Mouse (Mus musculus): Measurements from ENCODE around the gene Exoc6. TPM values are rescaled to one million over a fixed set of nuclear protein-coding genes. Genes with fewer than 3 reads are reported as not detected.

Gene Exoc6
- polyA plus RNA-seq, 1 experiment from 2014 or later: 12.6 TPM

GRCm38 (mm10) chr19:37715980-37716379 lies 165.8 kb downstream of the Exoc6 start:
- H3K27me3 ChIP-seq (ENCODE audit: control insufficient read depth, insufficient read depth, low read length): no peaks in the 10 kb centered on the region
- no peaks in the 10 kb centered on the region for H3K9me3 ChIP-seq (ENCODE audit: control insufficient read depth, low read length)
- no peaks in the 10 kb centered on the region for H3K36me3 ChIP-seq (ENCODE audit: control insufficient read depth, insufficient read depth, low read length)
- H3K27ac ChIP-seq (ENCODE audit: low read depth, low read length): no peak overlapping the region
- H3K9ac ChIP-seq (ENCODE audit: low read length): no peak overlapping the region
- DNase-seq (ENCODE audit: low spot score) (no peak), ATAC-seq (ENCODE audit: insufficient read depth, low FRiP score, low TSS enrichment) (no peak)
- 75% methylated on average over 1 of the region's 1 CpGs for WGBS
- H3K4me2 ChIP-seq (ENCODE audit: low read depth): no peak overlapping the region
- no peaks in the 10 kb centered on the region for H3K4me1 ChIP-seq (ENCODE audit: control insufficient read depth, insufficient read depth, low read length)
- no peak overlapping the region for H3K4me3 ChIP-seq (ENCODE audit: low read depth, low read length)

- no peak overlapping the region for H3K4me3 ChIP-seq (ENCODE audit: low read depth, low read length)
- H3K27me3 ChIP-seq (ENCODE audit: control insufficient read depth, insufficient read depth, low read length): no peaks in the 10 kb centered on the region
- WGBS: 88% methylated on average over 12 of the region's 12 CpGs
- DNase-seq (ENCODE audit: low spot score) (no peak), ATAC-seq (ENCODE audit: insufficient read depth, low FRiP score, low TSS enrichment) (no peak)
- H3K4me2 ChIP-seq (ENCODE audit: low read depth): no peak overlapping the region
- H3K9me3 ChIP-seq (ENCODE audit: control insufficient read depth, low read length): no peaks in the 10 kb centered on the region
- no peak overlapping the region for H3K9ac ChIP-seq (ENCODE audit: low read length)
- no peaks in the 10 kb centered on the region for H3K4me1 ChIP-seq (ENCODE audit: control insufficient read depth, insufficient read depth, low read length)
- H3K27ac ChIP-seq (ENCODE audit: low read depth, low read length): no peak overlapping the region
- no peaks in the 10 kb centered on the region for H3K36me3 ChIP-seq (ENCODE audit: control insufficient read depth, insufficient read depth, low read length)
These were observed 166.4 kb downstream of the Exoc6 start for GRCm38 (mm10) chr19:37716524-37717175.

DNA sequence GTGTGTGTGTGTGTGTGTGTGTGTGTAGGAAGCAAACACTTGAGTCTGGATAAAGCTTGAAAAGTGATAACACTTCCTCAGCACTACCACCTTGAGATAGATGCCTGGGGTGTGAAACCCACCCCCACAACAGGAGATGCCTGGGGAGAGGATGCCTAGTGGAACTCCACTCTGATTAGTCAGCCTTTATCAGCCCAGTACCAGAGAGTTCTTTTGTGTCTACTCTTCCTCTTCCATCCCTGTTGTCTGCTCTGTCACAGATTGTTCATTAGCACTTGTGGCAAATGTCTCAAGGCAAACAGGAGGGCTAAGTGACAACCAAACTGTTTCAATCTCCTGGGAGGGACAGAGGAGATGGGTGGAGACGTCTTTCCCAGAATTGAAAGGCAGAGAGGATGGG lies 168.9 kb downstream of the Exoc6 start:
- WGBS: 33% methylated on average over 1 of the region's 1 CpGs
- Histone ChIP-seq H3K36me3 (ENCODE audit: control insufficient read depth, insufficient read depth, low read length) (no peaks in the 10 kb centered on the region), H3K4me3 (ENCODE audit: low read depth, low read length) (no peak overlapping the region), H3K9ac (ENCODE audit: low read length) (no peak overlapping the region), H3K27ac (ENCODE audit: low read depth, low read length) (no peak overlapping the region), H3K4me2 (ENCODE audit: low read depth) (no peak overlapping the region), H3K4me1 (ENCODE audit: control insufficient read depth, insufficient read depth, low read length) (no peaks in the 10 kb centered on the region), H3K9me3 (ENCODE audit: control insufficient read depth, low read length) (no peaks in the 10 kb centered on the region), H3K27me3 (ENCODE audit: control insufficient read depth, insufficient read depth, low read length) (no peaks in the 10 kb centered on the region)
- DNase-seq (ENCODE audit: low spot score) (no peak), ATAC-seq (ENCODE audit: insufficient read depth, low FRiP score, low TSS enrichment) (no peak)

- Histone ChIP-seq H3K4me2 (ENCODE audit: low read depth) (no peak overlapping the region), H3K4me3 (ENCODE audit: low read depth, low read length) (no peak overlapping the region), H3K27me3 (ENCODE audit: control insufficient read depth, insufficient read depth, low read length) (no peaks in the 10 kb centered on the region), H3K9me3 (ENCODE audit: control insufficient read depth, low read length) (no peaks in the 10 kb centered on the region), H3K4me1 (ENCODE audit: control insufficient read depth, insufficient read depth, low read length) (no peaks in the 10 kb centered on the region), H3K27ac (ENCODE audit: low read depth, low read length) (no peak overlapping the region), H3K36me3 (ENCODE audit: control insufficient read depth, insufficient read depth, low read length) (no peaks in the 10 kb centered on the region), H3K9ac (ENCODE audit: low read length) (no peak overlapping the region)
- 96% methylated on average over 5 of the region's 5 CpGs for WGBS
- ATAC-seq (ENCODE audit: insufficient read depth, low FRiP score, low TSS enrichment) (no peak), DNase-seq (ENCODE audit: low spot score) (no peak)
These were observed 174.4 kb downstream of the Exoc6 start for GRCm38 (mm10) chr19:37724591-37724990.

- no peak for DNase-seq (ENCODE audit: low spot score)
- Histone ChIP-seq H3K9me3 (ENCODE audit: control insufficient read depth, low read length) (no peaks in the 10 kb centered on the region), H3K9ac (ENCODE audit: low read length) (no peak overlapping the region), H3K27me3 (ENCODE audit: control insufficient read depth, insufficient read depth, low read length) (no peaks in the 10 kb centered on the region), H3K4me1 (ENCODE audit: control insufficient read depth, insufficient read depth, low read length) (no peaks in the 10 kb centered on the region), H3K4me2 (ENCODE audit: low read depth) (no peak overlapping the region), H3K4me3 (ENCODE audit: low read depth, low read length) (no peak overlapping the region), H3K27ac (ENCODE audit: low read depth, low read length) (no peak overlapping the region), H3K36me3 (ENCODE audit: control insufficient read depth, insufficient read depth, low read length) (no peaks in the 10 kb centered on the region)
- 88% methylated on average over 7 of the region's 7 CpGs for WGBS
- ATAC-seq (ENCODE audit: insufficient read depth, low FRiP score, low TSS enrichment): no peak
These were observed 176.4 kb downstream of the Exoc6 start for GRCm38 (mm10) chr19:37726585-37726984.

DNA sequence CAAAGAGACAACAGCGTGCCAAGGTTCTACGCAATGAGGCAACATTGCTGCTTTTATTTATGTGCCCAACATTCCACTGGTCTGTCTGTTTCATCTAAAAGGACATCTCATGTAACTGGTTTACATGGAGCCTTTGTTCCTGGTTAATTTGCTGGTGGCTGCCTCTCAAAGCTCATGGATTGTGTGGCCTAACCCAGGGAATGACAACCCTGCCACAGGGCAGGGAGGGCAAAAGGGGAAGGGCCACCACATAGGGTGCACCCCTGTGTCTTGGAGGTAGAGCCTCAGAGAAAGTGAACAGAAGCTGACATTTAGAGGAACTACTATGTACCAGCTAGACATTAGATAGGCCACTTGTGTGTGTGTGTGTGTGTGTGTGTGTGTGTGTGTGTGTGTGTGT lies 177.1 kb downstream of the Exoc6 start:
- no peaks in the 10 kb centered on the region for H3K36me3 ChIP-seq (ENCODE audit: control insufficient read depth, insufficient read depth, low read length)
- H3K9ac ChIP-seq (ENCODE audit: low read length): no peak overlapping the region
- H3K27me3 ChIP-seq (ENCODE audit: control insufficient read depth, insufficient read depth, low read length): no peaks in the 10 kb centered on the region
- no peak for DNase-seq (ENCODE audit: low spot score)
- H3K4me1 ChIP-seq (ENCODE audit: control insufficient read depth, insufficient read depth, low read length): no peaks in the 10 kb centered on the region
- no peak overlapping the region for H3K4me2 ChIP-seq (ENCODE audit: low read depth)
- H3K4me3 ChIP-seq (ENCODE audit: low read depth, low read length): no peak overlapping the region
- no peak for ATAC-seq (ENCODE audit: insufficient read depth, low FRiP score, low TSS enrichment)
- WGBS: 97% methylated on average over 2 of the region's 2 CpGs
- H3K9me3 ChIP-seq (ENCODE audit: control insufficient read depth, low read length): no peaks in the 10 kb centered on the region
- H3K27ac ChIP-seq (ENCODE audit: low read depth, low read length): no peak overlapping the region

Other genes with a start within 250 kb of the Exoc6 start
- gene Ide, start 212.6 kb upstream of the Exoc6 start, polyA plus RNA-seq (2014; fragmentation: Nextera tagmentation; extraction: Ambion mirVana): 57.0 and 67.0 TPM in 2 replicates
- 75.9 and 78.1 TPM in 2 replicates for gene Kif11, start 174.0 kb upstream of the Exoc6 start, polyA plus RNA-seq (2014; fragmentation: Nextera tagmentation; extraction: Ambion mirVana)
- 4.5 and 5.8 TPM in 2 replicates for gene Hhex, start 115.6 kb upstream of the Exoc6 start, polyA plus RNA-seq (2014; fragmentation: Nextera tagmentation; extraction: Ambion mirVana)
- not detected in 2 replicates for gene Cyp26c1, start 135.2 kb downstream of the Exoc6 start, polyA plus RNA-seq (2014; fragmentation: Nextera tagmentation; extraction: Ambion mirVana)
- gene Cyp26a1, start 147.4 kb downstream of the Exoc6 start, polyA plus RNA-seq (2014; fragmentation: Nextera tagmentation; extraction: Ambion mirVana): 2.3 and 4.0 TPM in 2 replicates

Measured in neural tube, embryonic 11.5 days (tissue).